Mouse (Mus musculus) bone marrow macrophage, adult 2 months (primary cell): ENCODE measurements around the gene Cradd. TPM values are rescaled to one million over a fixed set of nuclear protein-coding genes. Genes with fewer than 3 reads are reported as not detected.

ENCODE experiments used
- H3K27ac ChIP-seq: 2 replicates; pipeline ENCODE4 v1.5.1; 2012; ENCODE audit warnings: low read depth, low read length; ENCODE audit not compliant: insufficient read depth
- H3K4me1 ChIP-seq: 2 replicates; pipeline ENCODE4 v1.6.1; 2012; ENCODE audit warnings: low read length; ENCODE audit not compliant: control insufficient read depth, insufficient read depth
- H3K4me3 ChIP-seq: 2 replicates; pipeline ENCODE4 v1.5.1; 2012; ENCODE audit warnings: mild to moderate bottlenecking, low read length, moderate library complexity; ENCODE audit not compliant: insufficient read depth
- CTCF ChIP-seq: IDR thresholded peaks from 2 replicates; pipeline ENCODE4 v1.5.1; 2012; ENCODE audit warnings: low read depth, mild to moderate bottlenecking, low read length, moderate library complexity
- POLR2A ChIP-seq: IDR thresholded peaks from 2 replicates; pipeline ENCODE4 v1.6.1; 2012; ENCODE audit warnings: mild to moderate bottlenecking, low read depth, low read length, borderline replicate concordance
- polyA plus RNA-seq: library from polyadenylated mRNA; stranded (reverse); fragments of >200 nt; gene quantifications from 2 replicates; pipeline ENCODE4 v1.2.4, GENCODE M21; 2012; ENCODE audit not compliant: missing spikeins, insufficient read depth, insufficient read length

Gene Cradd
- polyA plus RNA-seq, 1 experiment: 12.2 TPM

GRCm38 (mm10) chr10:95293261-95293660 is 30.7 kb downstream of the Cradd start:
- Histone ChIP-seq H3K4me1 (peaks cover 24% of the 10 kb centered on the region), H3K27ac (no peak overlapping the region), H3K4me3 (no peak overlapping the region)
- no peak for TF ChIP-seq CTCF

DNA sequence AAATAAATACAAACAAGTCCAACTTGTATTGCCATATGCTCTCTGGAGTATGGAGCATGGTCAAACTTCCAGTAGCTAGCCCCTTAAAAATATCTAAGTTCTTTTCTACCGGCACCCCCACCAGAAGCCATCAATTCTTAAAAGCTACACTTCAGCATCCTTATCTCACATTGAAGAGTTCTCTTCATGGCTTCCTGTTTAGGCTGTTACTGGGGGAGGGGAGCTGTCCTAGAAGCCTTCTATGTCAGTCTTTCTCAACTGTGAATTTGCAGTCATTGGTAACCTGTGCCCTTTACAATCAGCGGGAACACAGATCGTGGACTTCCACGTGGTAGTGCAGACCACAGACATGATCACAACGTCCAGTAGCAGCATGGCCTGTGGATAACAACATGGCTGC is 31.7 kb downstream of the Cradd start:
- Histone ChIP-seq H3K4me1 (peaks cover 20% of the 10 kb centered on the region), H3K27ac (no peak overlapping the region), H3K4me3 (no peak overlapping the region)
- TF ChIP-seq CTCF (no peak), POLR2A (no peak)

- TF ChIP-seq CTCF (no peak), POLR2A (no peak)
- Histone ChIP-seq H3K27ac (no peak overlapping the region), H3K4me3 (peak overlapping the region; percentile 33)
Observed at GRCm38 (mm10) chr10:95291133-95291876, 32.6 kb downstream of the Cradd start.

GRCm38 (mm10) chr10:95289819-95290218 is 34.1 kb downstream of the Cradd start:
- no peak overlapping the region for H3K27ac ChIP-seq
- no peak overlapping the region for H3K4me3 ChIP-seq
- peaks cover 17% of the 10 kb centered on the region for H3K4me1 ChIP-seq
- no peak for TF ChIP-seq CTCF
- no peak for TF ChIP-seq POLR2A

More at GRCm38 (mm10) chr10:95291133-95291876, 32.6 kb downstream of the Cradd start:
- H3K4me1 ChIP-seq: peaks cover 17% of the 10 kb centered on the region

DNA sequence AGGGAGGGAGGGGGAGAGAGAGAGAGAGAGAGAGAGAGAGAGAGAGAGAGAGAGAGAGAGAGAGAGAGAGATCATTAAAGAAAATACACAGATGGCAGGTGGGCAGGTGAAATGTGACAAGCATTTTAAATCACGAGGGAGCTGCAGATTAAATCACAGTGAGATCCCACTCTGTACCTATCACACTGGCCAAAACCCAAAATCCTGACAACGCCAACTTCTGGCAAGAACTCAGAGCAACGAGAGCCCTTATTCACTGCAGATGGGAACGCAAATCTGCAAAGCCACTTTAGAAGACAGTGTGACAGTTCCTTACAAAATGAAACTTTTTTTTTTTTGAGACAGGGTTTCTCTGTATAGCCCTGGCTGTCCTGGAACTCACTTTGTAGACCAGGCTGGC is 35.7 kb downstream of the Cradd start:
- Histone ChIP-seq H3K4me3 (no peak overlapping the region), H3K4me1 (peaks cover 17% of the 10 kb centered on the region), H3K27ac (no peak overlapping the region)
- no peak for TF ChIP-seq POLR2A
- TF ChIP-seq CTCF: no peak

GRCm38 (mm10) chr10:95287351-95287750 is 36.6 kb downstream of the Cradd start:
- no peak for TF ChIP-seq CTCF
- no peak for TF ChIP-seq POLR2A
- Histone ChIP-seq H3K27ac (no peak overlapping the region), H3K4me1 (peaks cover 17% of the 10 kb centered on the region), H3K4me3 (no peak overlapping the region)

DNA sequence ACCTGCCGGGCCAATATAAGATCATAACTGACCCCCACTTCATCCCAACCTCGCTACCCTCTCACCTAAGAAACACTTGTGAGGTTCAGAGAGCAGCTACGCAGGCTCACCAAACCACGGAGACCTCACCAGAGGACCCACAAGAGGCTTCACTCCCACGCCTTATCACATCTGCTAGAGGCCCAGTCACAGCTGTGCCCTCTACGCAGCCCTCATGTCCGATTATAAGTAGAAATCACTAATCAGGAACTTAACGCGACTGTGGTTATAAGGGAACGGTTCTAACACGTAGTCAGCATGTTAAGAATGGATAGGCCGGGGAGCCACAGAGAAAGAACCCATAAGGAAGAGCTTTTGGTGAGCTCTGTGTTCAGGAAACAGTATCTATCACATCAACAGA is 40.5 kb downstream of the Cradd start:
- Histone ChIP-seq H3K27ac (no peak overlapping the region), H3K4me1 (peaks cover 16% of the 10 kb centered on the region), H3K4me3 (no peak overlapping the region)
- TF ChIP-seq CTCF (no peak), POLR2A (no peak)

GRCm38 (mm10) chr10:95281996-95282395 is 41.9 kb downstream of the Cradd start:
- no peak overlapping the region for H3K4me3 ChIP-seq
- peaks cover 17% of the 10 kb centered on the region for H3K4me1 ChIP-seq
- H3K27ac ChIP-seq: no peak overlapping the region
- TF ChIP-seq POLR2A (no peak), CTCF (no peak)

GRCm38 (mm10) chr10:95281466-95281990 is 42.4 kb downstream of the Cradd start:
- TF ChIP-seq POLR2A (no peak), CTCF (no peak)

GRCm38 (mm10) chr10:95280327-95280726 is 43.6 kb downstream of the Cradd start:
- H3K4me3 ChIP-seq: no peak overlapping the region
- no peak overlapping the region for H3K27ac ChIP-seq
- peaks cover 17% of the 10 kb centered on the region for H3K4me1 ChIP-seq
- TF ChIP-seq POLR2A: no peak
- no peak for TF ChIP-seq CTCF

More at GRCm38 (mm10) chr10:95281466-95281990, 42.4 kb downstream of the Cradd start:
- no peak overlapping the region for H3K4me3 ChIP-seq
- peaks cover 17% of the 10 kb centered on the region for H3K4me1 ChIP-seq
- H3K27ac ChIP-seq: no peak overlapping the region
